Mouse (Mus musculus) heart, postnatal 10 days (tissue): ENCODE measurements around the gene Prokr1. TPM values are rescaled to one million over a fixed set of nuclear protein-coding genes. Genes with fewer than 3 reads are reported as not detected.
"Not testable (repeated sequence)": the region's sequence is repeated elsewhere in the genome, so short reads cannot be mapped to it uniquely, and the experiment has no call there.

Source experiments
- DNase-seq, 2 experiments: peaks; one replicate each; pipeline ENCODE4 v3.0.0; 2021
- intact Hi-C: fragments of 180-260 bp; cut with DNase I; formaldehyde crosslinking; loops from one replicate; pipeline ENCODE4 v1.15.1; 2025
- total RNA-seq, 2 experiments: library from RNA; stranded (reverse); gene quantifications; 2 replicates each; pipeline ENCODE4 v1.2.3; 2021

The Prokr1 gene
- total RNA-seq, 2 experiments from 2014 or later: 0.97 to 1.2 TPM

DNA sequence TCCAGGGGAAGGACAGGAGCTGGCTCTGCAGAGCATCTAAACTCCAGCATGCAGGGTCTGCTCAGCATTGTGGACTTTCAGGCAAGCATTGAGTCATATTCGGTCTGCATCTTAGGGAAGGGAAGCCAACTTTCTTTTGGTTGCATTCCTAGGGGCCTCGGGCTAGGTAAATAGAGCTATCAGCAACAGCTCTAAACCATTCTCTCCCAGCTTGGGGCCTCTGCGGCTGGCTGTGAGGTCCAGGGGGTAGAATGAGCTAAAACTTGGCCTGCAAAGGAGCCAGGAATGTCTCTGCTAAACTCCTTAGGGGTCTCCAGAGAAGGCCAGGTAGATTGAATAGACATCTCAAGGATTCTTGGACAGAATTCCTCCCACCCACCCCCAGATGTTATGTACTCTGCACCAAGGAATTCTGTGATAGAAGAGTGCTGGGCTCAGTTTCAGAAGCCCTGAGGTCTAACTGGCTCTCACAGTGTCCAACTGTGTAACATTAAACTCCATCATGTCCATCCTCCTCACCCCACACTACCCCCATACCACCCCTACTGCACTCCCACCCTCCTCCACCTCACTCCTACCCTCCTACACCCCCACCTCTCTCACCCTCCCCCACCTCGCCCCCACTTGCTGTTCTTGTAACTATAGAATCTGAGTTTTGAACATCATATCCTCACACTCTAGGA, 13.8 kb downstream of the Prokr1 start:
- no peak for DNase-seq
- intact Hi-C loops: no loop called here

DNA sequence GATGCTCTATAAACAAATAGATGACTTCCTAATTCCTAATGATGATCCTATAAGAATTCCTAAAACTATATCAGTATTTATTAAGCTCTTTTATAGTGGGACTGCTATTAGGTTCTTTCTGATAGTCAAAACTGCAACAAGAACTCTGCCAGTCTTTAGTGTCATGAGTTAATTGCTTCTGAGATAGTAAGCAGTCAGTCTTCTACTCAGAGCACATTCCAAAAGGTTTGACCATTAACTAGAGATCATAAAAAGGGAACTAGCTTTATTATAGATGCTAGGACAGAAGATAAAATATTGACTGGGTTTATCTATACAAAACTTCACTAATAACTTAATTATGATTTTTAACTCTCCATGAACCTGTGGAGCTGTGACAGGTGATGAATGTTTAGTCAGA, 18.7 kb downstream of the Prokr1 start:
- intact Hi-C loops, DNase-seq: not testable (repeated sequence)

DNA sequence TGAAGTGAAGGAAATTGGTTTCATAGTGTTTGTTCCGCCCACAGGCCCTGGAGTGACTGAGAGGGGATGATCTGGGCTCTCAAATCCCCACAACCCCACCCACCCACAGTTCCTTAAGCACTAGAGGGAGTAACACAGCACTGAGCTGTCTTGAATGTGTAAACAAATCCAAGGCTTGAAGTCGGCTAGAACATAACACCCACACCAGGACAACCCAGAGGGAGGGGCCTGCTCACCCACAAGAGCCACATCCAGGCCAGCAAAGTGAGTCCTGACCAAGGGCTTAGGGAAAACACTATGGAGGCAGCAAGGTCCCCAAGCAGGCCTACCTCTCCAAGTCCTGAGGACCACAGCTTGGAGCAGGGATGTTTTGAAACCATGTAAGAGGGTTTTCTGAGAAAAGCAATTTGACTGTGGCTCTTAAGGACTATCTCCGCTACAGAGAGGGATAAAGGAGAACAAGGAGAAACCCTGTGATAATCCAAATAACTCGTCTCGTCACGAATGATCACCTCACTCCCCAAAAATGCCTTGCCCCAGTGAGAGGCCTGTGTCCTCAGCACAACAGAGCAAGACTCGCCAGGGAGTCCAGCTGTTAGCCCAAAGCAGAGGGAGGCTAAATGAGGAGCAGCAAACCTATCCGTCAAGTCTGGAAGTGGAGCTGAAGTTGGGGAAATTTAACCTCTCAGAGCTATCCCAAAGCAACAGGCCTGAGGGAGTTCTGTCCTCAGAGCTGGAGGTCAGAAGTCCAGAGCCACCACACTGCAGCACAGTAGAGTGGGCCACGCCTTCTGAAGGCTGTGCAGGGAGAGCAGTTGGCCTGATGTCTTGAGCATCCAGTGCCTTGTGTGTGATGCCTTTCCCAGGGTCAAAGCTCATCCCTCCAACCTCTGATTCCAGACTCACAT, 22.6 kb downstream of the Prokr1 start:
- intact Hi-C loops: no loop called here
- DNase-seq: peak; percentile 58 to 61

DNA sequence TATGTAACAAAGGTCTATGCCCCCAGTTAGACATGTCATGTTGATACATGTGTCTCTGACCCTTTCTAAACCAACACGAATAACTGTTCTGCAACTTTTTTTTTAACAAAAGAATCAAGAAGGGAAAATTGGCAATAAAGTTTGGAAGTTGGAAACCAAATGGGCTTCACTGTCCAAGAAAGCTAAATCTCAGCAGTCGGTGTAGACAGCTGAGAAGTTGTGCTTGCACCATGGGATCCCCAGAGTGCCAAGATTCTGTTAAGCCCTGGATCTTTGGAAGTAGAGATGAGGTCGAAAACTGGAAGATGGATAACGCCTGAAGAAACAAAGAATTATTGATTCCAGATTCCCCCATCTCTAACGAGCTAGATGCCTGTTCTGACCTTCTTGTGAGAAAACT, 25.4 kb downstream of the Prokr1 start:
- intact Hi-C loops: no loop called here
- DNase-seq: peak; percentile 57 to 61

DNA sequence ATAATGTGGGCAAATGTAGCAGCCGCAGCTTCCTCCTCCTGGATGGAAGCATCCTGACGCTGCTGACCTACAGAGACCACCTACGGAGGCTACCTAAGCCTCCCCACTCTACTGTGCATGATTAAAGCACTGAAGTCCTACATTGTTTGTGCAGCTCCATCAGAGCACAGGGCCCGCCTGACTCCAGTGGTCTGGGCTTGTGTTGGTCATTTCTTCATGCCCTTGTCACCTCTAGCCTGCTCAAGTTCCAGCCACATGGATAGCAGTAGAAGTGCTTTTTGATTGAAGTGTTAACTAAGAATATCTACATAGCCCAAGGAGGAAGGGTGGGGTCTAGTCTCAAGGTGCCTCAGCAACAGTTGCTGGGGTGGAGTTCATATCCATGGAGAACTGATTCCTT, 26.2 kb downstream of the Prokr1 start:
- intact Hi-C loops: no loop called here
- no peak for DNase-seq

DNA sequence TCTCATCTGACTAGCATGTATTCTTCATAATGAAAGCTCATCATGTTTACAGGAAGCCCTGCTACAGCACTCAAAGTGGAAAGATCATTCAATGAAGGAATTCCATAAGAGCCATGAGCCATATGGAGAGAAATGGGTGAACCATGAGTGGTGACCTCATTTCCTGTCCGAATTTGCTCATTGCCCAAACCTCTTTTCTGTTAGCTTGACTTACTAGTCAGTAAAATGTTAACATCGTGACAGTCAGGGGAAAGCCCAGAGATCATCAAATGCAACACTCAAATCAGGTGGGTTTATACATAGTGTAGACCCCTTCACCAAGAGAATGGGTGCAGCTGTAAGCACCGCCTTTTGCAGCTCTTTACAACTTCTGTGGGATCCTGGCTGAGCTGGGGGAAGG, 36.8 kb downstream of the Prokr1 start:
- intact Hi-C loops: no loop called here
- DNase-seq: no peak

DNA sequence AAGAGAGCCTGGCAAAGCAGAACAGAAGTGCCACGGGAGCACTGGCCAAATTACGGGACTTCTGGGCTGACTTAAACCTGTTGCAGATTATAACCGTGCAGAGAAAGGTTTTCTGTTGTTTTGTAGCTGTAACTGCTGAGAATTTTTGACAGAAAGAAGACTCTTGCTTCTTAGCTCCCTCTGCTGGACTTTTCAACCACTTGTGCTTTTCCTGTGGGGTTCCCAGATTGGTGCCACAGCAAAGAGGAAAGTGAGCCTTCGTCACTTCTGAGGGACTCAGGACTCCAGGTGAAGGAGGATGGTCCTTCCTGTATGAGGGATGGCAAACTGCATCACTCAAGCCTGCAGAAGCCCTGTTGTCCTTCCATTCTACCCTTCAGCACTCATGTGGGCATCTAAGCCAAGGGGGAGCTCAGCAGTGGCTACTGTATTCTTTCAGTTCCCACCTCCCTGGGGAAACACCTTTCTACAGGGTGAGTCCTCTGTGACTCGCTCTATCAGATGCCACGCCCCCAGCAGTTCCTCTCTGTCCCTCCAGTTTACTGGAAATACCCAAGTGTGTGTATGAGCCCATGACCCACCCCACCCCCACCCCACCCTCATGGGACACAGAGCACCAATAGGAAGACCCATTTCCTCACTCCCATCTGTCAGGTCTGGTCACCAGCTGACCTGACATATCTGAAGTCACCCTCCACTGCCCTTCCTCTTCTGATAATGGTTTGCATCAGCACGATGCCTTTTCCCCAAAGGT, 38.3 kb downstream of the Prokr1 start:
- intact Hi-C loops: no loop called here
- DNase-seq: peak in 1 of 2 experiments; percentile 16

DNA sequence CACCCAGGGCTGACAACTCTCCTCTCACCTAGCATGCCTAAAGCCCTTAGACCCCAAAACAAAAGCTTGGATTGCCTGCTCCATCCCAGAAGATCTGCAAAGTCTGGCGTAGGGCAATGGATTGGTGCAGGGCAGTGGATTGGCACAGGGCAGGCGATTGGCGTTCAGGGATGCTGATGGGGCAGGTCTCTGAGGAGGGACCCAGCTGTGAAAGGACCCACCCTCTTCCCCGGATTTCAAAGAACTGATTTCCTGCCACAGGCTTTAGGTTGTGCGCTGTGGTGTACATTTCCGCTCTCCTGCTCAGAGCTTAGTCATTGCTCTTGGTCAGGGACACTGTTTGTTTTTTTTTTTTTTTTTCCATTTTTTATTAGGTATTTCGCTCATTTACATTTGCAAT, 42.7 kb downstream of the Prokr1 start:
- no peak for DNase-seq
- intact Hi-C loops: no loop called here

DNA sequence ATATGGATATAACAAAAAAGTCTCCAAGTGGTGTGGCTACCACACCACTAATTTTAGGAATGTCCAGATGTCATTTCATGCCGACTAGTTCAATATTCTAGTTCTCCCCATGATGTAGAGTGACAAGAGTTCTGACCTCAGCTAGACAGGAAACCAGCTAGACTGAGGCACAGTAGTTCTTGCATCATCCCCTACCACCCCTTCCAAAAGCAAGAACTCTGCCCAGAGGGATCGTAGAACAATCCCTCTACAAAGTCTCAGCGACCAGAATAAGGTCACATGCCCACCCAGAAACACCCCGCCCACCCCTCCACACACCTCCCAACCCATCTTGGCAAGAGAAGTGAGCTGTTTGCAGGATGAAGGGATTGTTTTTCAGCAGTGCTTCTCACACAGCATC, 43.1 kb downstream of the Prokr1 start:
- DNase-seq: no peak
- intact Hi-C loops: no loop called here

DNA sequence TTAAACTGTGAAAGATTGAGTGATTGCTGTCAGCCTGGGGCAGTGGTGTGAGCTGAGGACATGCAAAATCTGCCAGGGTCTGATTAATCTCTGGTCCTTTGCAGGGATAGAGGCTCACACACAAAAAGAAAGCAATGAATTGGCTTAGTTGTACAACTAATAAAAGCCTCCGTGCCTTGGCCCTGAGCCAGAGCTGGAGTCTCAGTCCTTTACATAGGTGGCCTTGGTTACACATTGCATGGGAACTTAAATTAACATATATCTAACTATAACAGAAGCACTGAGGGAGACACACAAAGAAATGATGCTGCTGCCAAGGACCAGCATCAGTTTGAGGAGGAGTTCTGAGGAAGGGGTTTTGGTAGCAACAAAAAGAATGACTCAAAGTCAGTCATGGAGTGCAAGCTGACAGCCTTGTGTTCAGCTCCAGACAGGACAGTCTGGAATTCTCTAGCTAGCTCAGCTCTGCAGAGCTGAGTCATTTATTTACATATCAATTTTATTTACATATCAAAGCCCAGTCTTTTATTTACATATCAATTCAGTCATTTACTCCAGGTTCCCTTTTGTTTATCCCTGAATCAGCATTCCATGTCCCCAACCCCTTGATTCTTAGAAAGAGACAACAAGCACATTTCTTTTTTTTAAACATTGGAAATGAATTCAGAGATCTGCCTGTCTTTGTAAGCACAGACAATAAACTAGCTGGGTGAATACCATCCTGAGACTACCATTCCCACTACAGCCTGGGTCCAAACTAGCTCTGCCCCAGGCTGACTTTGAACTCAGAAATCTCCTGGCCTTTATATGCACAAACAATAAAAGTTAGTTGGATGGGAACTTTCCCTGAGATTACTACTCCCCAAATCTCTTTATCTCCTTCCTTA, 45.0 kb downstream of the Prokr1 start:
- DNase-seq: no peak

DNA sequence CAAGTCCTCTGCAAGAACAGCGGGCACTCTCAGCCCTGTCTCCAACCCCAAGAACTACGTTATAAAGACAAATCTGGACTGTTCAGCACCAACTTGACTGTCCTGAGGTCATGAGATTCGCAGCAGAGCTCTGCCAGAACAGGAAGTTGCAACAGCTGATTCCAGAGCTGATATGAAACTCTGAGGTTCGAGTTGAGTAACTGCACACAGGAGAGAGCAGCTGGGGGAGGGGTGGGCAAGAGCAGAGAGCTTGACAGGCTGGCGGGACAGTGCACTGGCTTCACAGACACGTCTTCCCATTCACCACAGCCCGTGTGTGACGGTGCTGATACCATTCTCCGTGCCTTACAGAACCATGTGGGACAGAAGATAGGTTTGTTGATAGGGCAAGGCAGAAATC, 48.5 kb downstream of the Prokr1 start:
- peak; percentile 41 to 45 for DNase-seq
- intact Hi-C loops: no loop called here

More for the DNA sequence above, 45.0 kb downstream of the Prokr1 start:
- intact Hi-C loops: no loop called here

DNA sequence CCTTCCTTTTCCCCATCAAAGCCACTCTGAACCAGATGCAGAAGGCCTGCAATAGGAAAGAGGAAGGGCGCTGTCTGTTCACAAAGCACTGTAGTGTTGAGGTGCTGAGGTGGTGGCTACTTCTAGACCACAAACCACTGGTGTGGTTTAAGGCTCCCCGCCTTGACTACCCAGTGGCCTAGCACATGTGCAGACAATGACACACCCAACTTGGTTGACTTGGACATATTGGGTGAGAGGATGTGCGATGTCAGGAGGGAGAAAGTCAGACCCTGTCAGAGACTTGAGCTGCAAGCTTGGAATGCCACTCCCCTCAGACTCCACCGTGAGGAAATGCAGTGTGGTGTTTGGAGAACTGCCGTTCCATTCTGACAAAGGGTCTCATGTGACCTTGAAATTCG, 49.4 kb downstream of the Prokr1 start:
- DNase-seq: peak in 1 of 2 experiments; percentile 20
- intact Hi-C loops: no loop called here

DNA sequence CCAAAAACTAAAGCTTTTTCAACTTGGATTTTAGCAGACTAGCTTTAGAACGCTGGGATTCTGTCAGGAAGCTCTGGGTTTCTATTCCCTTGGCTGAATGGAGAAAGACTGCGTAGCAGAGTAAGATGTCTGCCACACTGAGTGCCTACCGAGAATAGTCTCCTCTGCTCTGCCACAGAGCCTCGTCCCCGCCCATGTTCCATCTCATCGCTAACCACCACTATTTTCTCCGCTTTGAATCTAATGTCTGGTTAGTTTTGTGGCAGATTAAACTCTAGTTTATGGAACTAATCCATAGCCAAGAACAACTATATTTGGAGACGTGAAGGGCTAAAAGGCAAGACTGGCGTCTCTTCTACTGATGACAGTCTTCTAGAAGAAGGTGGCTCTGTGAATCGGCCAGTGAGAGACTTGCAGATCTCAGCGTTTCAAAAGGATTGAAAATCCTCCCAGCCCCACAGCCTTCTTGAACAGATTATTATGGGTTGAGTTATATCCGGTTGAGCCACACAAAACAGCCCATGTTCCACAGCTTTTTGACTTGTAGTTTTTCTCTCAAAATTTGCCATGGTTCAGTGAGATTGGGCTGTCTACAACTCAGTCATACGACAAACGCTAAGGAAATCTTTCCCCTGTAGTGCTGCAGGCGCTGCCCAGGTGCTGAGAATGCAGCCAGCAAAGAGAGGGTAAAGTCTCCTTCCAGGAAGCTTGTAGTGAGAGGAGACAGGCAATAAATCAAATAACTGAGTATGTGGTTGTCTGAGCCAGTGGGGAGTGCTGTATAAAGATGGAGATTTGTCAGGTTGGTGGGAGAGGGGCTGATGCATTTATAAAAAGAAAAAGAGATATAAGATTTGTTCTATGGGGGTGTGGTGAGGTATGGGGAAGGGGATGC, 51.9 kb downstream of the Prokr1 start:
- DNase-seq: no peak
- intact Hi-C loops: no loop called here

DNA sequence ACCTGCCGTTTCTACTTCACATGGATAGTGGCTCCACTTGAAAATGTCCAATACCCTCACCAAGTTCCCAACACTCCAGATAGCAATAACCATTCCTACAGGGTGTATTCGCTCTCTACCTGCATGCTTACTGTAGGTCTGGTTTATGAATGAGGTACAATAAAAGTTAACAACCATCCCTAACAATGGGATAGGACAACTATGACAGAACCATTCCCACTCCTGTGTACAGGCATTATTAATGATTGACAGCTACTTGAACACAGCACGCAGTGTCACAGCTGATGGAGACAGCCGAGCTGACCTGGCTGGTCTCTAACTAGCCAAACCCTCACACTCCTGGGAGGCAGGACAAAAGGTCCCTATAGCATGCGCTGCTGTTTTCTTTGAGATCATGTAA, 52.9 kb downstream of the Prokr1 start:
- intact Hi-C loops: no loop called here
- DNase-seq: no peak

DNA sequence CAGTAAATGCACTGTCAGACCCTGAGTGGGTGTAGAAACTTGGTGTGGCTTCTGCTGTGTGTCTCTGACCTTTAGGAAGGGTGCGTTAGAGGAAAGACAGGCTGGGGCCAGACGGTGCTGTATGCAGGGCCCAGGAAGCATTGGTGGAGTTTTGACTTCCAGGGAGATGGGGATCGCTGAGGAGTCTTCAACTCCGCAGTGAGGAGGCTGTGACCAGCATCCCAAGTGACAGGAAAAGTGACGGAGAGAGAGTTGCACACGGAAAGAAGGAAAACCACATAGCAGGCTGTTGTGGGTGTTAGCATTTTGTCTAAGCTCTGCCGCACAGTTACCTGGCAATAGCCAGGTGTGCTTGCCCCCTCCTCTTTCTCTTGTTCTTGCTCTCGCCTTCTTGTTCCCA, 54.3 kb downstream of the Prokr1 start:
- DNase-seq: no peak
- intact Hi-C loops: no loop called here

DNA sequence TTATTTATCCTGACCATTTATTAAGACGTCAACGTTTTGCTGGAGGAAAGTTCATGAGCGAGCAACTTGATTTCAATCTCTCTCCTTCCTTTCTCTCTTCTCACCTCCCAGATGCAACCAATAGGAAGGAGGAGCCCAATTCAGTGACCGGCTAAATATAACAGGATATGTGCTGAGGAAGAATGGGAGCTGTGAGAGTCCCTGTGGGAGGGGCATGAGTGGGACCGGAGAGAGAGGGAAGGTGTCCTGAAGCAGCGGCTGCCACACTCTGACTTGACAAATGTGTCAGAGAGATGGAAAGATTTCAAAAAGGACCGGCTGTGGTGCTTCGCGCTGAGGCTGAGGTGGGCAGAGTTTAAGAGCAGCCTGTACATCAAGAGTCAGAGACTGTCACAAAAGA, 54.9 kb downstream of the Prokr1 start:
- intact Hi-C loops: no loop called here

DNA sequence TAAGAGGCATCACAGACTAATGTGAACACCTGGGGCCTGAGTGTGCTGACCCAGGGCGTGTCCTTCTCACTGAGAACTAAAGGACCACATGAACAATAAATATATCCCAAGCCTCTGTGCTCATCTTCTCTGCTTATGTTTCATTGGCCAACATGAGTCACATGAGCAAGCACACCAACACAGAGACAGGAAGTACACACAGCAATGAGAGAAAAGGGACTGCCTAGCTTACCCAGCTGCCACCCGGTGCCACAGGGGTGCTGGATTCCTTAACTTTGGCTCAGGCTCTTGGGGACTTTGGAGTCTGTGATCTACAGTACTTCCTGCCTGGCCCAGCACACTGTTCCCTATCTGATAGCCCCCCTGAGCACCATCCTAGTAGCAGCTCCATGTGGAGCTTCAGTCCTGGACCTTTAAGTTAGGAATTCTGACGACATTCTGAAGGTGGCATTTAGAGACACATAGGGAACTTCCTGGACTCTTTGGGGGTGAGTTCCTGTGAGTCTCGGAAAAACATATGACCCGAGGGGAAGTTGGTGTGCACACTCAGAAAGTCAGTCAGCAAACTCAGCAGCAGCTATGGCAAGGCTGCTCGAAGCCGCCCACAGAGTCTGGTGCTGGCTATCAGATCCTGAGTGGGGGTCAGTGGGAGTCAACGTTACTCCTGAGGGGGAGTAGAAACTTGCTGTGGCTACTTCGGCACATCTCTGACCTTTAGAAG, 55.5 kb downstream of the Prokr1 start:
- intact Hi-C loops: no loop called here

More for the DNA sequence above, 54.9 kb downstream of the Prokr1 start:
- DNase-seq: no peak

DNA sequence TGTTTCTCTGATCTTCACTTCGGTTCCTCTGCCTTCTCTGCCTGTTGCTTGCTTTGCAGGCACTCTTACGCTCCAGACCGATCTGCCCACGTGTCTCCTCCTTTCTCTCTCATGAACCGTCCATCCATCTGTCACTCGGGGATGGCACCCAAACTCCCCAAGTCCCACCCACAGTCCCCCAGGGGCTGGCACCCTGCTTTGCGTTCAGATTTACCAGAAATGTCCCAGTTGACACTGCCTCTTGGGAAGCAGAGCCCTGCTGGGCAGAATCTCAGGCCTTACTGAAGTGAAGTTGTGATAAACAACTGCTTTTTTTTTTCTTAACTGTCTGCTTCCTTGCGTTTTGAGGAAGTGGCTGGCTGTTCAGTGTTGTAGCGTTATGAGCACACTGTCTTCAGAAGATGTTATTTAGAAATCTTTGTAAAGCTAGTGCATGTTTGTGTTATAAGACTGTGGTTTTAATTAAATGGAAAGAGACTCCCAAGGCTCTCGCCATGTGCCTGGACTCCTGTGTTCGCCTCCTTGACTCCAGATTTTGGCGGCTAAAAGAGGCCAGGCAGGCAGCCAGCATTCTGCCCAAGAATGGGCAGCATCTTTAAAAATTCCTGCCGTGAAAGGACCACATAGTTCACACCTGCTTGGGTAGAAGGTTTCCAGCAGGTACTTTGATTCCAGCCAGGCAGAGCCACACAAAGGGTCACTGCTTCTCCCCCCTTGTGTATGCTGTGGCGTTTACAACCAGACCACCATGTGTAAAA, 57.4 kb downstream of the Prokr1 start, which contains the start of gene Arhgap25:
Gene Arhgap25 (minus strand): TSS at position 307 of the 758 bp plus-strand sequence.
- intact Hi-C loops: no loop called here
- DNase-seq: peak; percentile 26 to 27

More for the DNA sequence above, 55.5 kb downstream of the Prokr1 start:
- DNase-seq: no peak
